Mouse (Mus musculus) liver, embryonic 11.5 days (tissue): Measurements from ENCODE around the gene Fam117b. TPM values are rescaled to one million over a fixed set of nuclear protein-coding genes. Genes with fewer than 3 reads are reported as not detected.

Experiments
- ATAC-seq: fragments of 200-750 bp; cut with Nextera tagmentation; replicated peaks from 2 replicates; pipeline ENCODE4 v1.8.0; 2017; ENCODE audit warnings: moderate number of reproducible peaks, mild to moderate bottlenecking, moderate TSS enrichment, moderate library complexity; ENCODE audit not compliant: low FRiP score
- DNase-seq: peaks from one replicate; pipeline ENCODE4 v3.0.0-alpha.2; 2017; ENCODE audit warnings: low spot score
- H3K27ac ChIP-seq: fragments of 300-500 bp; sonication (generic); 2 replicates; pipeline ENCODE4 v1.5.1; 2014; ENCODE audit warnings: mild to moderate bottlenecking, low read depth, low read length, control low read depth
- H3K27me3 ChIP-seq: fragments of 300-500 bp; sonication (generic); replicated peaks from 2 replicates; pipeline ENCODE4 v1.6.1; 2014; ENCODE audit warnings: low read length, mixed read lengths; ENCODE audit not compliant: control insufficient read depth, insufficient read depth
- H3K36me3 ChIP-seq: fragments of 300-500 bp; sonication (generic); 2 replicates; pipeline ENCODE4 v1.6.1; 2014; ENCODE audit warnings: mild to moderate bottlenecking, low read length, moderate library complexity, mixed read lengths; ENCODE audit not compliant: control insufficient read depth, insufficient read depth
- H3K4me1 ChIP-seq: fragments of 300-500 bp; sonication (generic); replicated peaks from 2 replicates; pipeline ENCODE4 v1.6.1; 2014; ENCODE audit warnings: low read length, mixed read lengths; ENCODE audit not compliant: control insufficient read depth, insufficient read depth
- H3K4me2 ChIP-seq: fragments of 300-500 bp; sonication (generic); 2 replicates; pipeline ENCODE4 v1.6.1; 2014; ENCODE audit warnings: mild to moderate bottlenecking, control low read depth, moderate library complexity
- H3K4me3 ChIP-seq: fragments of 300-500 bp; sonication (generic); 2 replicates; pipeline ENCODE4 v1.5.1; 2014; ENCODE audit warnings: low read depth, low read length, control low read depth
- H3K9ac ChIP-seq: fragments of 300-500 bp; sonication (generic); 2 replicates; pipeline ENCODE4 v1.6.1; 2014; ENCODE audit warnings: low read depth, low read length, control low read depth
- H3K9me3 ChIP-seq: fragments of 300-500 bp; sonication (generic); 2 replicates; pipeline ENCODE4 v1.6.1; 2016; ENCODE audit warnings: low read length, inconsistent platforms, mixed read lengths; ENCODE audit not compliant: control insufficient read depth
- WGBS: fragments of 180-500 bp; shearing (Covaris S2); extraction: QIAGEN DNeasy Blood & Tissue Kit; methylation state at CpG from one replicate; pipeline ENCODE4 v1.1.7; 2014; 5-methylcytosine and 5-hydroxymethylcytosine counted together
- polyA plus RNA-seq: library from polyadenylated mRNA; unstranded; fragments of >200 nt; fragmentation: Nextera tagmentation; extraction: Ambion mirVana; gene quantifications from 2 replicates; pipeline ENCODE4 v1.2.1, GENCODE M21; 2014

Gene Fam117b
- polyA plus RNA-seq, 1 experiment from 2014 or later = 10.3 TPM

DNA sequence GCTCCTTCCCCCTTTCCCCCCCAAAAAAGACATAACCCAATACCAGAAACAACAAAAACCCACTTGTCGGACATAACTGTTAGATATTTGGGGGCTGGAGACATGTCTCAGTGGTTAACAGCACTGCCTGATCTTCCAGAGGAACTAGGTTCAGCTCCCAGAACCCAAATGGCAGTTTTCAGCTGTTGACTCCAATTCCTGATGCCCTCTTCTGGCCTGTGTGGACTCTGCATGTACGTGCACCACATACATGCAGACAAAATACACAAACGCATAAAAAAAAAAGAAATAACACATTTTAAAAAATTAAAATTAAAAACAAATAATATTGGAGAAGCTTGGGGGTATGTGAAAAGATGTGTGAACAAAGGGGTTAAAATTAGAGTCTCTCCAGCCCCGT, 54.5 kb downstream of the Fam117b start:
- no peaks in the 10 kb centered on the region for H3K27me3 ChIP-seq
- no peak overlapping the region for H3K4me3 ChIP-seq
- no peaks in the 10 kb centered on the region for H3K9me3 ChIP-seq
- no peak for ATAC-seq
- no peak overlapping the region for H3K4me2 ChIP-seq
- H3K36me3 ChIP-seq = 0 out of 2 replicates have a peak, but pooled peaks cover 2% of the 10 kb centered on the region
- DNase-seq = no peak
- WGBS = 87% methylated on average over 4 of the region's 4 CpGs
- H3K27ac ChIP-seq = no peak overlapping the region
- no peaks in the 10 kb centered on the region for H3K4me1 ChIP-seq
- H3K9ac ChIP-seq = no peak overlapping the region

DNA sequence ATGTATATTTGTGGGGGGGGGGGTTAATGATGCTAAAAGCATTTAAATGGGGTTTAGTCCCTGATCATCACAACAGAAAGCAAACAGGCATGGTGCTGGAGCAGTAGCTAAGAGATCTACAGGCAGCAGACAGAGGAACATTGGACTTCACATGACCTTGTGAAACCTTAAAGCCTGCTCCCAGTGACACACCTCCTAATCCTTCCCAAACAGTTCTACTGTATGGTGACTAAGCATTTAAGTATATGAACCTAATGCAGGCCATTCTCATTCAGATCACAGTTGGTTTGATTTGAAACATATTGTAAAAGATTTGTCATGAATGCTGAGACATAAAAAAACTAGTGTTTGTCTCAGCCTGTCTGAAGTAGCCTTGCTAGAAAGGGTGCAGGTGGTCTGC, 73.8 kb downstream of the Fam117b start:
- Histone ChIP-seq H3K36me3 (peaks cover 9% of the 10 kb centered on the region; the same call in 1 of the 2 replicates), H3K4me2 (no peak overlapping the region), H3K27ac (no peak overlapping the region), H3K4me1 (no peaks in the 10 kb centered on the region), H3K4me3 (no peak overlapping the region), H3K9me3 (no peaks in the 10 kb centered on the region), H3K9ac (no peak overlapping the region), H3K27me3 (no peaks in the 10 kb centered on the region)
- DNase-seq (no peak), ATAC-seq (no peak)

DNA sequence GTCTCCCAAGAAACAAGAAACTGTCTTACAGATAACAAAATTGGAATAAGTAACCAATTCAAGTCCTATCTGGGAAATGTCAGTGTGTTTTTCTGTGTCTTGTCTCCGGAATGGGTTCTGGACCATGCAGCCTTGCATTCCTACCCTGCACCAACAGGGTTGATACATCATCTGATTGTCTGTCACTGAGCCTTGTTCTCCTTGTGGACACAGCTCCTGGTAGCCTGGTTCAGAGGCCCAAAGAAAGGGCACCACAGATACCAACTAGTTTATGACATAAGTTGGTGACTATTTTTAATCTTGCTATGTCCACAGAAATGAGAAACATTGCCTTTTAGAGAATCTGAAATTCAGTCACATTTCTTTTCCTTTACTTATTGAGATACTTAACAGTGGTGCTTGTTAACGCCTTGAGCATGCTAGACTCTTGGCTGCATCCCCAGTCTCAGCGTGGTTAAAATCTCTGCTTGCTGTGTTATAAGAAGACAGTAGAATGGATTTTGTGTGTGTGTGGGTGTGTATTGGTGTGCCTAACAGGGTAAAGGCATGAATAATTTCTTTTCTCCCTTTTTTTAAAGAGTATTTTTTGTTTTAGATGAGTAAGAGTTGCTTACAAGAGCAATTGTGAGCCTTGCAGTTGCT, 74.7 kb downstream of the Fam117b start:
- WGBS = 84% methylated on average over 3 of the region's 3 CpGs
- Histone ChIP-seq H3K36me3 (peaks cover 7% of the 10 kb centered on the region; the same call in 1 of the 2 replicates), H3K9me3 (no peaks in the 10 kb centered on the region), H3K4me3 (no peak overlapping the region), H3K9ac (no peak overlapping the region), H3K27me3 (no peaks in the 10 kb centered on the region), H3K4me2 (no peak overlapping the region), H3K4me1 (no peaks in the 10 kb centered on the region), H3K27ac (no peak overlapping the region)
- DNase-seq (no peak), ATAC-seq (no peak)

DNA sequence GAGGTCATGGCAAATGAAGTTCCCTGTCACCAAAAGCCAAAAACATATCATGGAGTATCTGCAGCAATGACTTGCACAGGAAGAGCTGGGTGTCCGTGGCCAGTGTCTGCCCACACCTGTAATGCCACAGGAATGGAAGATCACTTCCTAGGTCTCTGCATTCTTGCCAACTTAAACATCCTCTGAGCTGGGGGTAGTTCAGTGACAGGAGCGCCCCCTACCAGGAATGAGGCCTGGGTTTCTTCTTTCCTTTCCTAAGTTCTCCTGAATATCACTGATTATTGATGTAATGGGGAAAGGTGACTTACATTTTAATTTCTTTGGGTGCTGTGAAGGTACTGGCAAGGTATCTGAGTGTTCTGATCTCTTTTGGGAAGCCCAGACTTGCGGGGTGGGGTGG, 82.8 kb downstream of the Fam117b start:
- Histone ChIP-seq H3K9me3 (no peaks in the 10 kb centered on the region), H3K36me3 (no peaks in the 10 kb centered on the region), H3K27ac (no peak overlapping the region), H3K4me3 (no peak overlapping the region), H3K4me2 (no peak overlapping the region), H3K9ac (no peak overlapping the region), H3K27me3 (no peaks in the 10 kb centered on the region), H3K4me1 (no peaks in the 10 kb centered on the region)
- DNase-seq (no peak), ATAC-seq (no peak)
- 40% methylated on average over 3 of the region's 3 CpGs for WGBS

GRCm38 (mm10) chr1:59997352-59997751, 84.5 kb downstream of the Fam117b start:
- no peak overlapping the region for H3K9ac ChIP-seq
- DNase-seq = no peak
- H3K4me1 ChIP-seq = no peaks in the 10 kb centered on the region
- H3K4me2 ChIP-seq = no peak overlapping the region
- no peak for ATAC-seq
- H3K9me3 ChIP-seq = no peaks in the 10 kb centered on the region
- WGBS = 54% methylated on average over 5 of the region's 5 CpGs
- no peak overlapping the region for H3K4me3 ChIP-seq
- H3K27ac ChIP-seq = no peak overlapping the region
- H3K36me3 ChIP-seq = no peaks in the 10 kb centered on the region
- H3K27me3 ChIP-seq = no peaks in the 10 kb centered on the region

DNA sequence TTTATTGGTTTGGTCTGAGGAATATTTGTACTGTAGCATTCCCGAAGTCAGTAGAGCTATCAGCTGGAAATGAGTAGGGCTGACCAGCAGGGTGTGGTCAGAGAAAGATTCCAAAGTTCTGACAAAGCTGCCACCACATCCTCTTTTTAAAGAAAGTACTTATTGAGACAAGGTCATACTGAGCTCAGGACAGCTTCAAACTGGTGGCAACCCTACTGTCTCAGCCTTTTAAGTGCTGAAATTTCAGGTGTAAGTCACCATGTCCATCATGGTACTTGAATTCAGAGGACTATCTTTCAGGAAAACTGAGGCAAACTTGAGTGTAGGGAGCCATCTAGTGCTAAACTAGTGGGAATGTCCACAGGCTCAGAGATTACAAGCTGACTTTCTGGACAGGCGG, 87.5 kb downstream of the Fam117b start:
- H3K36me3 ChIP-seq = no peaks in the 10 kb centered on the region
- H3K27ac ChIP-seq = no peak overlapping the region
- no peak overlapping the region for H3K4me2 ChIP-seq
- H3K27me3 ChIP-seq = no peaks in the 10 kb centered on the region
- H3K4me1 ChIP-seq = no peaks in the 10 kb centered on the region
- H3K4me3 ChIP-seq = no peak overlapping the region
- ATAC-seq (no peak), DNase-seq (no peak)
- WGBS = 34% methylated on average over 2 of the region's 2 CpGs
- H3K9ac ChIP-seq = no peak overlapping the region
- no peaks in the 10 kb centered on the region for H3K9me3 ChIP-seq

- ATAC-seq (peak; percentile 79), DNase-seq (no peak)
- 78% methylated on average over 10 of the region's 10 CpGs for WGBS
- no peak overlapping the region for H3K9ac ChIP-seq
- peak overlapping the region; percentile 1; the same call in 1 of the 2 replicates for H3K27ac ChIP-seq
- H3K4me3 ChIP-seq = no peak overlapping the region
- H3K36me3 ChIP-seq = no peaks in the 10 kb centered on the region
- no peaks in the 10 kb centered on the region for H3K9me3 ChIP-seq
- no peaks in the 10 kb centered on the region for H3K27me3 ChIP-seq
- H3K4me1 ChIP-seq = no peaks in the 10 kb centered on the region; the same call in 1 of the 2 replicates
- H3K4me2 ChIP-seq = no peak overlapping the region
Observed at GRCm38 (mm10) chr1:60007337-60007736, 94.5 kb downstream of the Fam117b start.

- WGBS = 93% methylated on average over 2 of the region's 2 CpGs
Observed at GRCm38 (mm10) chr1:60008743-60009142, 95.9 kb downstream of the Fam117b start.

DNA sequence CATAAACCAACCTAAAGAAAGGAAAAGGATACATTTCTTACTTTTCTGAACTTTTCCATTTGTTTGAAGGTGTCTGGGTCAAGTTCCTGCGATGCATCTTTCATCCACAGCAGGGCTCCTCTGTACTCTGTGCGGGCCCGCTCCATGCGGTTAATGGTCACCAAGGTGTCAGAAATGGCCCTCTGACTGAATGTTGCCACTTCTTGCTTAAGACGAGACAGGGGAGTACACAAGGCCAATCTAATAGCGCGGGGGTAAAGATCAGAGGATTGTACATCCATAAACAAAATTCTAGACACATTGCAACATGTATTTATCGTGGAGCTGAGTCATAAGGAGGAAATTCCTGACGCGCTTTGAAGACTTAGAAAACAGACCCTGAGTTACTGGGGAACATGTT, 101.0 kb downstream of the Fam117b start:
- 87% methylated on average over 10 of the region's 10 CpGs for whole genome bisulfite sequencing
- Histone ChIP-seq H3K4me1 (peaks cover 17% of the 10 kb centered on the region), H3K9ac (no peak overlapping the region), H3K36me3 (no peaks in the 10 kb centered on the region), H3K4me3 (no peak overlapping the region), H3K4me2 (no peak overlapping the region), H3K9me3 (no peaks in the 10 kb centered on the region), H3K27ac (no peak overlapping the region), H3K27me3 (no peaks in the 10 kb centered on the region)
- no peak for ATAC-seq
- no peak for DNase-seq

More at GRCm38 (mm10) chr1:60008743-60009142, 95.9 kb downstream of the Fam117b start:
- Histone ChIP-seq H3K4me2 (no peak overlapping the region), H3K27me3 (no peaks in the 10 kb centered on the region), H3K27ac (no peak overlapping the region), H3K4me1 (no peaks in the 10 kb centered on the region; the same call in 1 of the 2 replicates), H3K9me3 (no peaks in the 10 kb centered on the region), H3K4me3 (no peak overlapping the region), H3K9ac (no peak overlapping the region), H3K36me3 (no peaks in the 10 kb centered on the region)
- ATAC-seq (no peak), DNase-seq (no peak)
